Mouse (Mus musculus) midbrain, embryonic 11.5 days (tissue): ENCODE results near the gene Helz2. TPM values are rescaled to one million over a fixed set of nuclear protein-coding genes. Genes with fewer than 3 reads are reported as not detected.

ENCODE experiments used
- ATAC-seq: fragments of 200-750 bp; cut with Nextera tagmentation; 2 replicates; pipeline ENCODE4 v1.8.0; 2017; ENCODE audit warnings: moderate TSS enrichment, moderate library complexity; ENCODE audit not compliant: low FRiP score
- DNase-seq: peaks from one replicate; pipeline ENCODE4 v3.0.0; 2015; ENCODE audit warnings: low spot score; ENCODE audit errors: missing footprints
- H3K27ac ChIP-seq: fragments of 300-500 bp; sonication (generic); 2 replicates; pipeline ENCODE4 v1.5.1; 2014; ENCODE audit warnings: low read depth, low read length
- H3K27me3 ChIP-seq: fragments of 300-500 bp; sonication (generic); 2 replicates; pipeline ENCODE4 v1.6.1; 2014; ENCODE audit warnings: mild to moderate bottlenecking, low read length, moderate library complexity, mixed read lengths; ENCODE audit not compliant: control insufficient read depth, insufficient read depth
- H3K36me3 ChIP-seq: fragments of 300-500 bp; sonication (generic); 2 replicates; pipeline ENCODE4 v1.6.1; 2014; ENCODE audit warnings: mild to moderate bottlenecking, low read length, moderate library complexity, mixed read lengths; ENCODE audit not compliant: control insufficient read depth, insufficient read depth
- H3K4me1 ChIP-seq: fragments of 300-500 bp; sonication (generic); 2 replicates; pipeline ENCODE4 v1.6.1; 2014; ENCODE audit warnings: low read length; ENCODE audit not compliant: control insufficient read depth, insufficient read depth
- H3K4me2 ChIP-seq: fragments of 300-500 bp; sonication (generic); 2 replicates; pipeline ENCODE4 v1.6.1; 2014; ENCODE audit warnings: mild to moderate bottlenecking, moderate library complexity
- H3K4me3 ChIP-seq: fragments of 300-500 bp; sonication (generic); 2 replicates; pipeline ENCODE4 v1.5.1; 2014; ENCODE audit warnings: low read depth, low read length
- H3K9ac ChIP-seq: fragments of 300-500 bp; sonication (generic); 2 replicates; pipeline ENCODE4 v1.6.1; 2014; ENCODE audit warnings: low read length
- H3K9me3 ChIP-seq: fragments of 300-500 bp; sonication (generic); 2 replicates; pipeline ENCODE4 v1.6.1; 2016; ENCODE audit warnings: low read length; ENCODE audit not compliant: control insufficient read depth
- WGBS: fragments of 180-500 bp; shearing (Covaris S2); extraction: QIAGEN DNeasy Blood & Tissue Kit; methylation state at CpG from one replicate; pipeline ENCODE4 v1.1.7; 2014; 5-methylcytosine and 5-hydroxymethylcytosine counted together
- polyA plus RNA-seq: library from polyadenylated mRNA; unstranded; fragments of >200 nt; fragmentation: Nextera tagmentation; extraction: Ambion mirVana; gene quantifications from 2 replicates; pipeline ENCODE4 v1.2.1, GENCODE M21; 2014

The Helz2 gene
- polyA plus RNA-seq, 1 experiment from 2014 or later, result 0.56 TPM

GRCm38 (mm10) chr2:181231171-181231570 lies 10.7 kb downstream of the Helz2 start:
- H3K27me3 ChIP-seq, result no peaks in the 10 kb centered on the region
- no peaks in the 10 kb centered on the region for H3K4me1 ChIP-seq
- DNase-seq (no peak), ATAC-seq (0 out of 2 replicates have a peak, but pooled peaks have one; percentile 22)
- H3K4me2 ChIP-seq, result no peak overlapping the region
- H3K4me3 ChIP-seq, result no peak overlapping the region
- H3K27ac ChIP-seq, result no peak overlapping the region
- no peaks in the 10 kb centered on the region for H3K36me3 ChIP-seq
- H3K9me3 ChIP-seq, result no peaks in the 10 kb centered on the region
- H3K9ac ChIP-seq, result no peak overlapping the region
- WGBS, result 66% methylated on average over 20 of the region's 20 CpGs

- no peak overlapping the region for H3K4me2 ChIP-seq
- H3K36me3 ChIP-seq, result no peaks in the 10 kb centered on the region
- no peaks in the 10 kb centered on the region for H3K27me3 ChIP-seq
- no peak overlapping the region for H3K4me3 ChIP-seq
- no peak overlapping the region for H3K9ac ChIP-seq
- ATAC-seq (no peak), DNase-seq (no peak)
- 65% methylated on average over 1 of the region's 1 CpGs for WGBS
- no peaks in the 10 kb centered on the region for H3K9me3 ChIP-seq
- H3K4me1 ChIP-seq, result no peaks in the 10 kb centered on the region
- H3K27ac ChIP-seq, result no peak overlapping the region
These were observed 13.5 kb downstream of the Helz2 start for GRCm38 (mm10) chr2:181228335-181228734.

GRCm38 (mm10) chr2:181227122-181227521 lies 14.7 kb downstream of the Helz2 start:
- Histone ChIP-seq H3K4me1 (no peaks in the 10 kb centered on the region), H3K4me2 (no peak overlapping the region), H3K4me3 (no peak overlapping the region), H3K9me3 (no peaks in the 10 kb centered on the region), H3K27ac (no peak overlapping the region), H3K9ac (no peak overlapping the region), H3K36me3 (no peaks in the 10 kb centered on the region), H3K27me3 (no peaks in the 10 kb centered on the region)
- WGBS, result 87% methylated on average over 3 of the region's 3 CpGs
- ATAC-seq, result no peak
- DNase-seq, result peak; percentile 56

- Histone ChIP-seq H3K9me3 (no peaks in the 10 kb centered on the region), H3K36me3 (no peaks in the 10 kb centered on the region), H3K27me3 (no peaks in the 10 kb centered on the region), H3K27ac (no peak overlapping the region), H3K4me1 (peaks cover 1% of the 10 kb centered on the region; the same call in 1 of the 2 replicates), H3K4me2 (no peak overlapping the region), H3K9ac (no peak overlapping the region), H3K4me3 (no peak overlapping the region)
- WGBS, result 93% methylated on average over 2 of the region's 2 CpGs
- DNase-seq (peak; percentile 47), ATAC-seq (no peak)
These were observed 16.8 kb downstream of the Helz2 start for GRCm38 (mm10) chr2:181224994-181225393.

GRCm38 (mm10) chr2:181220361-181220760 lies 21.5 kb downstream of the Helz2 start:
- no peak overlapping the region for H3K4me3 ChIP-seq
- peak overlapping the region; percentile 51; the same call in 1 of the 2 replicates for H3K4me2 ChIP-seq
- ATAC-seq, result no peak

GRCm38 (mm10) chr2:181219538-181220216 lies 22.1 kb downstream of the Helz2 start, which contains the start of gene Fndc11:
Gene Fndc11, plus strand, starts transcription at chr2:181220013.
- DNase-seq (peak; percentile 93), ATAC-seq (peak; percentile 90)
- Histone ChIP-seq H3K27me3 (no peaks in the 10 kb centered on the region), H3K4me1 (peaks cover 9% of the 10 kb centered on the region), H3K36me3 (no peaks in the 10 kb centered on the region), H3K4me3 (peak within 1 kb of the TSS; percentile 30), H3K9ac (peak within 1 kb of the TSS; percentile 28; the same call in 1 of the 2 replicates), H3K4me2 (peak within 1 kb of the TSS; percentile 51), H3K27ac (no peak within 1 kb of the TSS), H3K9me3 (no peaks in the 10 kb centered on the region)
- 7% methylated on average over 25 of the region's 25 CpGs for WGBS

More at GRCm38 (mm10) chr2:181220361-181220760, 21.5 kb downstream of the Helz2 start:
- Histone ChIP-seq H3K27ac (no peak overlapping the region), H3K36me3 (no peaks in the 10 kb centered on the region), H3K9me3 (no peaks in the 10 kb centered on the region), H3K27me3 (no peaks in the 10 kb centered on the region), H3K9ac (peak overlapping the region; percentile 28; the same call in 1 of the 2 replicates), H3K4me1 (peaks cover 9% of the 10 kb centered on the region)
- no peak for DNase-seq
- 46% methylated on average over 2 of the region's 2 CpGs for WGBS

- DNase-seq (peak; percentile 87), ATAC-seq (no peak)
- H3K9me3 ChIP-seq, result no peaks in the 10 kb centered on the region
- H3K36me3 ChIP-seq, result no peaks in the 10 kb centered on the region
- no peak overlapping the region for H3K9ac ChIP-seq
- peaks cover 3% of the 10 kb centered on the region for H3K27me3 ChIP-seq
- 57% methylated on average over 5 of the region's 5 CpGs for WGBS
- peaks cover 9% of the 10 kb centered on the region for H3K4me1 ChIP-seq
- no peak overlapping the region for H3K4me3 ChIP-seq
- H3K27ac ChIP-seq, result no peak overlapping the region
- H3K4me2 ChIP-seq, result no peak overlapping the region
These were observed 22.8 kb downstream of the Helz2 start for GRCm38 (mm10) chr2:181218881-181219485.

- H3K4me1 ChIP-seq, result peaks cover 15% of the 10 kb centered on the region
- H3K27me3 ChIP-seq, result peaks cover 32% of the 10 kb centered on the region
- H3K9ac ChIP-seq, result no peak overlapping the region
- no peak overlapping the region for H3K4me2 ChIP-seq
- H3K4me3 ChIP-seq, result no peak overlapping the region
- 91% methylated on average over 6 of the region's 6 CpGs for WGBS
- no peaks in the 10 kb centered on the region for H3K9me3 ChIP-seq
- DNase-seq (no peak), ATAC-seq (no peak)
- H3K27ac ChIP-seq, result no peak overlapping the region
- H3K36me3 ChIP-seq, result no peaks in the 10 kb centered on the region
These were observed 25.8 kb downstream of the Helz2 start for GRCm38 (mm10) chr2:181216037-181216436.

- under 1% methylated on average over 17 of the region's 17 CpGs for WGBS
- Histone ChIP-seq H3K27ac (no peak within 1 kb of the TSS), H3K4me3 (peak within 1 kb of the TSS; percentile 23), H3K4me1 (peaks cover 6% of the 10 kb centered on the region), H3K36me3 (no peaks in the 10 kb centered on the region), H3K27me3 (peaks cover 32% of the 10 kb centered on the region), H3K9me3 (no peaks in the 10 kb centered on the region), H3K4me2 (peak within 1 kb of the TSS; percentile 40), H3K9ac (peak within 1 kb of the TSS; percentile 1; the same call in 1 of the 2 replicates)
- DNase-seq, result peak; percentile 88
- peak; percentile 44; the same call in 1 of the 2 replicates for ATAC-seq
These were observed 28.8 kb downstream of the Helz2 start, which contains the start of gene Srms for GRCm38 (mm10) chr2:181213021-181213445. Gene Srms, minus strand, starts transcription at chr2:181213185.
